Mouse (Mus musculus): ENCODE measurements around the gene Lcn11. TPM values are rescaled to one million over a fixed set of nuclear protein-coding genes. Genes with fewer than 3 reads are reported as not detected.

The Lcn11 gene
- total RNA-seq, 2 experiments from 2014 or later, result not detected

- no peak for DNase-seq (ENCODE audit: low spot score in 2 of 2)
Observed at GRCm38 (mm10) chr2:25824751-25825150, 47.9 kb downstream of the Lcn11 start.

GRCm38 (mm10) chr2:25828344-25828947 lies 51.6 kb downstream of the Lcn11 start:
- DNase-seq (ENCODE audit: low spot score in 2 of 2), result no peak

Other genes with a start within 250 kb of the Lcn11 start
- gene Traf2, start 230.1 kb upstream of the Lcn11 start, total RNA-seq (2021), result 10 to 100 TPM in 1 of 2 experiments, 1 to 10 TPM in 1; 9.0 to 10.5 TPM
- 100 to 1,000 TPM; 232 to 242 TPM for gene Edf1, start 219.2 kb upstream of the Lcn11 start, total RNA-seq (2021)
- 1 to 10 TPM; 1.0 to 5.4 TPM for gene Mamdc4, start 202.2 kb upstream of the Lcn11 start, total RNA-seq (2021)
- 10 to 100 TPM; 94.5 to 99.8 TPM for gene Phpt1, start 201.8 kb upstream of the Lcn11 start, total RNA-seq (2021)
- 10 to 100 TPM; 82.7 to 84.8 TPM for gene Ajm1, start 195.3 kb upstream of the Lcn11 start, total RNA-seq (2021)
- gene Rabl6, start 168.5 kb upstream of the Lcn11 start, total RNA-seq (2021), result 10 to 100 TPM; 84.7 to 96.9 TPM
- not detected for gene Ccdc183, start 159.3 kb upstream of the Lcn11 start, total RNA-seq (2021)
- 10 to 100 TPM; 19.9 to 21.1 TPM for gene Tmem141, start 155.0 kb upstream of the Lcn11 start, total RNA-seq (2021)
- gene Fcna, start 149.0 kb upstream of the Lcn11 start, total RNA-seq (2021), result 1 to 10 TPM; 1.1 to 1.4 TPM
- gene Lcn8, start 123.9 kb upstream of the Lcn11 start, total RNA-seq (2021), result not detected
- not detected for gene Lcn5, start 119.1 kb upstream of the Lcn11 start, total RNA-seq (2021)
- gene Lcn6, start 100.2 kb upstream of the Lcn11 start, total RNA-seq (2021), result not detected
- gene Lcn10, start 94.3 kb upstream of the Lcn11 start, total RNA-seq (2021), result not detected
- gene Obp2a, start 77.0 kb upstream of the Lcn11 start, total RNA-seq (2021), result not detected
- 10 to 100 TPM; 91.7 to 98.0 TPM for gene Bmyc, start 70.3 kb upstream of the Lcn11 start, total RNA-seq (2021)
- not detected for gene Obp2b, start 40.0 kb upstream of the Lcn11 start, total RNA-seq (2021)
- not detected for gene Lcn3, start 11.4 kb upstream of the Lcn11 start, total RNA-seq (2021)
- not detected for gene Gm13539, start 5.2 kb downstream of the Lcn11 start, total RNA-seq (2021)
- gene Glt6d1, start 38.8 kb downstream of the Lcn11 start, total RNA-seq (2021), result not detected
- not detected for gene Lcn9, start 46.1 kb downstream of the Lcn11 start, total RNA-seq (2021)
- gene Sohlh1, start 70.2 kb downstream of the Lcn11 start, total RNA-seq (2021), result not detected
- gene Kcnt1, start 86.7 kb downstream of the Lcn11 start, total RNA-seq (2021), result 10 to 100 TPM; 57.3 to 59.7 TPM
- gene Camsap1, start 206.3 kb downstream of the Lcn11 start, total RNA-seq (2021), result 100 to 1,000 TPM; 121 to 140 TPM
- gene Ubac1, start 244.7 kb downstream of the Lcn11 start, total RNA-seq (2021), result 10 to 100 TPM; 70.1 to 70.8 TPM

All from layer of hippocampus, postnatal 10 days (tissue).